Mouse (Mus musculus): Measurements from ENCODE around the gene Olfr1214.
"Not testable (repeated sequence)": the region's sequence is repeated elsewhere in the genome, so short reads cannot be mapped to it uniquely, and the experiment has no call there.

Olfr1214 gene

DNA sequence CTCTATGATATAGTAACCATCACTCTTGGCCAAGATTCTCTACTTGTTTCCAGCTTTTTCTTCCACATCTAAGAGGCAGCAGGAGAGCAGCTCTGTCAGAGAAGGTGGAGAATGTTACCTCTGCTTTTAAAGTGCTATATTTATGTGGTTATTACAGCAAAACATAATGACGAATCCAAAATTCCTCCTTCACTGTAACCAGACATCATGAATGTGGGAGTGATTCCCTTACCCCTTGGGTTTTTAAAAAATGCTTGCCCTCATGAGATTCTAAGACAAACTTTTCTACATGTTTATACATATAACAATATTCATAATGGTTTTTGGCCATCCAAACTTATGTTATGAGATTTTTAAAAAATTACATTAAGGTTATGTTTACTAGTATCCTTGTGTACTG lies at the start of gene Olfr1214:
Olfr1214 (minus strand) TSS at position 101 of the 400 bp plus-strand sequence.
- DNase-seq (ENCODE audit: extremely low spot score), result no peak

DNA sequence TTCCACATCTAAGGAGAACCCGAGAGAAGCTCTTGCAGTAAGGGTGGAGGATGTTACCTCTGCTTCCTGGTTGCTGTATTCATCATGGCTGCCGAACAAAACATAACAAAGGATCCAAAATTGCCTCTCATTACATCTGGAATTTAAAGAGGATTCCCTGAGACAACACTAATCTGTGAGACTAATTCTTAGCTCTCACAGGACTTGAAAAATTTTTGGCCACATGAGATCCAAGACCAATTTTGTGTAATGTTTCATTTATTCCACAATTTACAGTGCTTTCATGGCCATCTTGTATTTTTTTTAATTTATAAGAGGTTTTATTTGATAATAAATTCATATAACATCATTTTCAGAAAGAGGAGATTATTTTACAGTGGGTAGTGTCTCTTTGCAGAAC lies 39.5 kb upstream of the Olfr1214 start, which contains the start of gene Olfr1217:
Olfr1217 (minus strand) TSS at position 101 of the 400 bp plus-strand sequence.
- DNase-seq (ENCODE audit: extremely low spot score), result no peak

DNA sequence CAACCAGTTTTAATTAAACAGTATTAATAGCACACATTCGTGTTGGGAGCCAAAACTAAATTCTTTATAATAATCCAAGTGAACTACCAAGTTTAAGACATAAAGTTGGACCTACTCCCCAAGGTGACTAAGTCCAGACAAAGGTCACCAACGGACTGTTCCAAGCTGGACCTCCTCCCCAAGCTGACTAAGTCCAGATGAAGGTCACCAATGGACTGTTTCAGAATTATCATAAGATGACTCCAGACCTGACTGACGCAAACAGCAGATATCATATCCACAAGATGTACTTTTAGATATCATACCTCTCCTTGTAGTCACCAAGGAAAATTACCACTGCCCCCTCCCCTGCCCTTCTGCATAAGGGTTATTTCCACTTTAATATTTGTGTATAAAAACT lies 29.0 kb upstream of the Olfr1214 start:
- DNase-seq (ENCODE audit: extremely low spot score), result not testable (repeated sequence)

DNA sequence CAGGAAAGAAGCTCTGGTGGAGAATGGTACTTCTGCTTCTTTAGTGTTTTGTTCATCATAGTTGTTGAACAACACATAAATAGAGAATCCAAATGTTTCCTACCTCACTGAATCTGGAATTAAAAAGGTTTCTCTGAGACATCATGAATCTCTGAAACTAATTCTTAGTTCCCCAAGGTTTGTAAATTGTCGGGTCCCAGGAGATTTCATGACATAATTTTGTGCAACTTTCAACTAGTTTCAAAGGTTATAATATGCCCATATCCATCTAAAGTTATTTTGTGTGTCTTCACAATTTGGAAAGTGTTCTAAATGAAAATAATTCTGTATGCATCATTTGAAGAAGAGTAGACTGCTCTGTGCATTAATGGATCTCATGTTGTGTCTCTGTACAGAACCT lies 25.8 kb upstream of the Olfr1214 start, which contains the start of gene Olfr1216:
Olfr1216 (minus strand) TSS at position 101 of the 400 bp plus-strand sequence.
- no peak for DNase-seq (ENCODE audit: extremely low spot score)

DNA sequence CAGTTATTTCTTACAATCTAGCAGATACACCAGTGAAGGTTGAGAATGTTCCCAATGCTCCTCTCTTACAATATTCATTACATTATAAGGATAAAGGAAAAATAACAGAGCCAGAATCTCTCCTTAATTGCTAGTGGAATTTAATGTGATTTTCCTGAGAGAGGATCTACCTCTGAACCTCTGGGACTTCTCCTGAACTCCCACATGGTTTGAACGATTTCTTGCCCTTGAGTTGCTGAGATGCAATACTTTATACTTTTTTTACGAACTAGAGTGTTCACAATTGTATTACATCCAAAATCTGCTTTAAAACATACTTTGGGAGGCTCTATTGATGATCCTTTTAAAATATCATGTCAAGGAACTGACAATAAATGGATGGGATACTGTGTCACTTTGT lies 14.4 kb upstream of the Olfr1214 start, which contains the start of gene Olfr1215:
Olfr1215 (minus strand) TSS at position 101 of the 400 bp plus-strand sequence.
- DNase-seq (ENCODE audit: extremely low spot score), result no peak

DNA sequence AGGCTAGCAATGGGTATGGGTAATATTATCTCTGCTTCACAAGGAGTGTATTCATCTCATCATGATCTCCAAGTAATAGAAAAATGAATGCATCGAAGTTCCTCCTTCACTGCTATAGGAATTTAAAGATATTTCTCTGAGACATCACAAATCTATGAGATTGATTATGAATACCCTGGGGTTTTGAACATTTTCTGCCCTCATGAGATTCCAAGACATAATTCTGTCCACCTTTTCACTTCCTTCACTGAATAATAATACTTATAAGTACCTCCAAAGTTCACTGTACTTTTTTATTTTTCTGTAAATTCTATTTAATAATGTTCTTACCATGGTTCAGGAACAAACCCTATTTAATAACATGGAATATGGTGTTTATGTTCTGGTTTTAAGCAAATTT lies 12.3 kb downstream of the Olfr1214 start, which contains the start of gene Gm13762:
Gm13762 (minus strand) TSS at position 101 of the 400 bp plus-strand sequence.
- no peak for DNase-seq (ENCODE audit: extremely low spot score)

DNA sequence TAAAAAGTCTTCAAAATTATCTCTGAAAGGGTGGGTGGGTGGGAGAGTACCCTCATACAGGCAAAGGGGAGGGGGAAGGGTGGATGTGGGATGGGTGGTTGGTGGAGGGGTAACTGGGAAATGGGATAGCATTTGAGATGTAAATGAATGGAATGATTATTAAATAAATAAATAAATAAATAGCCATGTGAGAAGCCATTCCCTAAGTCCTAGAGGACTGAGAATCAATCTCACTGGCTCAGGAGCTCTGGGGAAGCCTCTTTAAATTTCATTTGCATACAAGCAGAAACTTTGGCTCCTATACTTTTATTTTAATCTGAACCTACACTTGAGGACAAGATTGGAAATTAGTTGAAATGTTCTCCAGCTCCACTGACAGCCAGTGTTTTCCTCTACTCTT lies 38.8 kb downstream of the Olfr1214 start, which contains the start of gene Olfr1212:
Olfr1212 (plus strand) TSS at position 301 of the 400 bp plus-strand sequence.
- no peak for DNase-seq (ENCODE audit: extremely low spot score)

DNA sequence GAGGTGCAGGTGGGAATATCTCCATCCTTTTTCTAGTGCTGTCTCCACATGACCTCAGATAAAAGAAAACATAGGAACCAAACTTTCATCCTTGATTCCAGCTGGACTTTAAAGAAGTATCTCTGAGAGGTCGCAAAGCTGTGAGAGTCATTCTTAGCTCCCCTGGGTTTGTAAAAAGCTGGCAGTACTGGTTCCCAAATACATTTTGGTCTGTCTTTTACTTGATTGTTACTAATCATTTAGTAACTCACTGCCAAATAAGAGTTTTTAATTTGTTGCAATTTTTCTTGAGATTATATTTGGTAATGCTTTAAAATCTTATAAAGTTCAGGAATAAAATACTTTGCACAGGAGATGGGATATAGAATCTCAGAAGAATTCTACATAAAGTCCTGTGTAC lies 54.4 kb downstream of the Olfr1214 start, which contains the start of gene Olfr1211:
Olfr1211 (minus strand) TSS at position 101 of the 400 bp plus-strand sequence.
- no peak for DNase-seq (ENCODE audit: extremely low spot score)
